Mouse (Mus musculus) embryonic facial prominence, embryonic 12.5 days (tissue): Measurements from ENCODE around the gene Kif2a. TPM values are rescaled to one million over a fixed set of nuclear protein-coding genes. Genes with fewer than 3 reads are reported as not detected.

Experiments used
- ATAC-seq: fragments of 200-750 bp; cut with Nextera tagmentation; 2 replicates; pipeline ENCODE4 v1.8.0; 2017; ENCODE audit not compliant: insufficient number of reproducible peaks, insufficient read depth, low FRiP score, low TSS enrichment
- H3K27ac ChIP-seq: fragments of 300-500 bp; sonication (generic); 2 replicates; pipeline ENCODE4 v1.5.1; 2016; ENCODE audit warnings: mild to moderate bottlenecking
- H3K27me3 ChIP-seq: fragments of 300-500 bp; sonication (generic); 2 replicates; pipeline ENCODE4 v1.6.1; 2016; ENCODE audit warnings: mild to moderate bottlenecking, moderate library complexity
- H3K36me3 ChIP-seq: fragments of 300-500 bp; sonication (generic); 2 replicates; pipeline ENCODE4 v1.6.1; 2016; ENCODE audit warnings: mild to moderate bottlenecking
- H3K4me1 ChIP-seq: fragments of 300-500 bp; sonication (generic); 2 replicates; pipeline ENCODE4 v1.6.1; 2016
- H3K4me2 ChIP-seq: fragments of 300-500 bp; sonication (generic); replicated peaks from 2 replicates; pipeline ENCODE4 v1.6.1; 2016; ENCODE audit warnings: mild to moderate bottlenecking, moderate library complexity
- H3K4me3 ChIP-seq: fragments of 300-500 bp; sonication (generic); 2 replicates; pipeline ENCODE4 v1.5.1; 2016; ENCODE audit warnings: mild to moderate bottlenecking
- H3K9ac ChIP-seq: fragments of 300-500 bp; sonication (generic); 2 replicates; pipeline ENCODE4 v1.6.1; 2016; ENCODE audit warnings: mild to moderate bottlenecking, moderate library complexity
- H3K9me3 ChIP-seq: fragments of 300-500 bp; sonication (generic); 2 replicates; pipeline ENCODE4 v1.6.1; 2016; ENCODE audit warnings: mild to moderate bottlenecking, moderate library complexity
- WGBS: fragments of 180-500 bp; shearing (Covaris S2); methylation state at CpG from one replicate; pipeline ENCODE4 v1.1.7; 2016; 5-methylcytosine and 5-hydroxymethylcytosine counted together
- polyA plus RNA-seq: library from polyadenylated mRNA; unstranded; fragments of >200 nt; fragmentation: Nextera tagmentation; extraction: Ambion mirVana; gene quantifications from 2 replicates; pipeline ENCODE4 v1.2.1, GENCODE M21; 2016

Gene Kif2a
- polyA plus RNA-seq, 1 experiment from 2014 or later, result 27.0 TPM

DNA sequence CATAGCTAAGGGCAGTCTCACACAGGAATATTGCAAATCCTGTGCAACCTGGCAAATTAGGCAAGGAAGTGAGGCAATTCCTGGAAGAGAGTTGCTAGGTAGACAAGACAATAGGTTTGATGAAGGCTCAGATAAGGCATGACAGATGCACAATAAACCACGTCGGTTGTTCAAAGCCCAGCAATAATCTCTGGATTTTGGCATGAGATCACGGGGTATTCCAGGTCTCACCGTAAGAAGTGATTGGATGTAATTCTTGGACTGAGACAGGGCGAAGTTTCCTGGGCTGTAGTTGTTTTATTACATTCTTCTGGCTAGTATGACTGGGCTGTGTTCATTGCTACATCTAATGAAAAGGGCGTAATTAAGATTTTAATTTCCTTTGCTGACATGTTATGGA is 20.6 kb upstream of the Kif2a start:
- Histone ChIP-seq H3K9ac (no peak overlapping the region), H3K4me2 (no peak overlapping the region), H3K36me3 (no peaks in the 10 kb centered on the region), H3K4me1 (no peaks in the 10 kb centered on the region), H3K27ac (no peak overlapping the region), H3K4me3 (no peak overlapping the region), H3K27me3 (no peaks in the 10 kb centered on the region), H3K9me3 (no peaks in the 10 kb centered on the region)
- WGBS, result 85% methylated on average over 6 of the region's 6 CpGs
- ATAC-seq, result no peak

GRCm38 (mm10) chr13:107039493-107039892 is 17.6 kb upstream of the Kif2a start:
- Histone ChIP-seq H3K4me3 (no peak overlapping the region), H3K27ac (no peak overlapping the region), H3K4me2 (no peak overlapping the region), H3K9me3 (no peaks in the 10 kb centered on the region), H3K27me3 (no peaks in the 10 kb centered on the region), H3K4me1 (no peaks in the 10 kb centered on the region), H3K36me3 (no peaks in the 10 kb centered on the region), H3K9ac (no peak overlapping the region)
- no peak for ATAC-seq
- 85% methylated on average over 4 of the region's 4 CpGs for WGBS

DNA sequence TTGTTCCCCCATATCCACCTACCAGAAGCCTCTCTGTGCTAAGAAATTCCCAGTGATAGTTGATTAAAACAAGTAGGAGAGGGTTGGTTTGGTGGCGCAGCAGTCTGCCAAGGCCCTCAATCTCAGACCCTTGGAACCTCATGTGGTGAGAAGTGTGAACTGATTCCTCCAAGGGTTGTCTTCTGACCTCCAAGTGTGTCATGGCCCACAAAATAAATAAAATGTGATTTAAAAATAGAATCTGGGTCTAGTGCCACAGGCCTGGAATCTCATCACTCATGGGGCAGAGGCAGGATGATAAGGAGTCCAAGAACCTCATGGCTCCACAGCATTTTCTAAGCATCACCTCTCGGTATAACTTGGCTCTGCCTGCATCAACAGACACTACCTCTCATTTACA is 16.4 kb upstream of the Kif2a start:
- Histone ChIP-seq H3K4me1 (no peaks in the 10 kb centered on the region), H3K4me3 (no peak overlapping the region), H3K27ac (no peak overlapping the region), H3K9me3 (no peaks in the 10 kb centered on the region), H3K9ac (no peak overlapping the region), H3K4me2 (no peak overlapping the region), H3K27me3 (no peaks in the 10 kb centered on the region), H3K36me3 (no peaks in the 10 kb centered on the region)
- 86% methylated on average over 2 of the region's 2 CpGs for WGBS
- ATAC-seq, result no peak

DNA sequence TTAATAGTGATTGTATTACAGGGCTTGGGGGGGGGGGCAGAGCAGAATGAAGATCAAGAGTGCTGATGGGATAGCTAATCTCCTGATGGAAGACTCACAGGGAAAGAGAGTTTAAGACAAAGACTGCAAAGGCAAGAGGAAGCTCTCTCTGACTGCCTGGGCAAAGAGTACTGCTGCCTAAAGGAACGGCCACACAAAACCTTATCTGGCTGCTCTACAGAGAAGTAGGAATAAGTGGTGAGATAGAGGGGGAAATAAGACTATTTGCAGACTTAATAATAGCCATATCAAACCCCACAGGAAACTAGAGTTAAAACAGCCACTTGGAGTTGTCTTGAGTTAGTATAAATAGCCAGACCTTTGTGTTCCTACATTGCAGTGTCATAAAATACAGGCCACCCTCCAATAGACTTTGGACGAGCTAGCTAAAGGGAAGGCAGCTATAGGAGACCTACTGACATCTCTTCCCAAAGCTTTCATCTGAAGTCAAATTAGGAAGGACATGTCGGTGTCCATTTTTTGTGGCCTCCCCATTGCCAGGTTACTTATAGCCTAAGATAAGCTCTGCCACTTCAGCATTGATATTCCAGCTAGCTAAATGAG is 13.7 kb upstream of the Kif2a start:
- Histone ChIP-seq H3K4me1 (no peaks in the 10 kb centered on the region), H3K27me3 (no peaks in the 10 kb centered on the region), H3K4me3 (no peak overlapping the region), H3K9me3 (no peaks in the 10 kb centered on the region), H3K9ac (no peak overlapping the region), H3K36me3 (no peaks in the 10 kb centered on the region), H3K27ac (no peak overlapping the region), H3K4me2 (no peak overlapping the region)
- no peak for ATAC-seq
- WGBS, result 86% methylated on average over 3 of the region's 3 CpGs

GRCm38 (mm10) chr13:107035078-107035477 is 13.2 kb upstream of the Kif2a start:
- ATAC-seq, result no peak
- Histone ChIP-seq H3K27ac (no peak overlapping the region), H3K9me3 (no peaks in the 10 kb centered on the region), H3K4me1 (no peaks in the 10 kb centered on the region), H3K9ac (no peak overlapping the region), H3K4me3 (no peak overlapping the region), H3K27me3 (no peaks in the 10 kb centered on the region), H3K36me3 (no peaks in the 10 kb centered on the region), H3K4me2 (no peak overlapping the region)
- 88% methylated on average over 4 of the region's 4 CpGs for WGBS

DNA sequence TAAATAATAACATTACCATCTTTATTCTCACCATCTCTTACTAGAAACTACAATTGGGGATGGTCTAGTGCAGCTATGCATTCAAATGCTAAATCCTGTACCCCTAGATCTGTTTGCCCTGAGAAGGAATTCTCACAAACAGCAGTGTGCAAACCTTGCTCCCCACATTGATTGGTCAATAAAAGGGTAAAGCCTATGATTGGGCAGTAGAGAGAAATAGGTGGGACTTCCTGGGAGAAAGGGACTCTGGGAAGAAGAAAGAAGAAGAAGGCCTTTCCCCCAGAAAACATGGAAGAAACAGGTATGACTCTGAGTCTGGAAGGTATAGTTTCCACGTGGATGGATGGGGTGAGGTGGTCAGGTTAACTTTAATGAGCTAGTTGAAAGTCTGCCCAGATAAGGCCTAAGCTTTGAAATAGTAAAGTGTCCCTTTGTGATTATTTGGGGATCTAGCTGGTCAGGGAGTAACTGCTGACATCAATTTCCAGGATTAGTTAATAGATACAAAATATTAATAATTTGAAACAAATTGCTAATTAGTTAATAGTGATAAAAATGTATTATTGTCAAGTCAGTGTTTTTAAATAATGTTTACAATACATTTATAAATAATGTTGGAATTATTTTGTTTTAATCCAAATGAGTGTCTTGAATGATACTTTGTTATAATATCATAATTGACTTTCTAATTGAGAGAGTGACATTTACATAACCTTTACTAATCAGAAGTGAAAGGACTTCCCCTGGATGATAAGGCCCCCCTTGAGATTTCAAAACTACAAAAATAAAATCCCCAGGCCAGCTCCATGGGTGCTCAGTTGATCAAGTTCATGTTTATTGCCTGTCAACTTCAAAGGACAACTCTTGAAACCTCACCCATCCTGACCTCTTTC is 12.3 kb upstream of the Kif2a start:
- H3K4me3 ChIP-seq, result no peak overlapping the region

DNA sequence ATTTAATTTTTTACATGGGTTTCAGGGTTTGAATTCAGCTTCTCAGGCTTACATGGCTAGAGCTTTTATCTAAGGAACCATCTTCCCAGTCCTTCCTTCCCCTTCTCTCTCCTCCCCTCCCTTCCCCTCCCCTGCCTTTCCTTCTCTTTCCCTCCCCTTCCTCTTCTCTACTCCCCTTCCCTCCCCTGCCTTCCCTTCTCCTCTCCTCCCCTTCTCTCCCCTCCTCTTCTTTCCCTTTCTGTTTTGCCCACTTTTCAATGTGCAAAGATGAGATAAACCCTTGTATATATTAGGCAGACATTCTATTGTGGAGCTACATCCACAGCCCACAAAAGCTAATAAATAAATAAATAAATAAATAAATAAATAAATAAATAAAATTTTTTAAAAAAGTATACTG is 9.3 kb upstream of the Kif2a start:
- Histone ChIP-seq H3K27ac (no peak overlapping the region), H3K4me3 (no peak overlapping the region), H3K9ac (no peak overlapping the region), H3K4me2 (no peak overlapping the region), H3K9me3 (no peaks in the 10 kb centered on the region), H3K36me3 (no peaks in the 10 kb centered on the region), H3K4me1 (no peaks in the 10 kb centered on the region), H3K27me3 (no peaks in the 10 kb centered on the region)
- ATAC-seq, result no peak

More for the DNA sequence above, 12.3 kb upstream of the Kif2a start:
- no peak for ATAC-seq
- Histone ChIP-seq H3K9me3 (no peaks in the 10 kb centered on the region), H3K9ac (no peak overlapping the region), H3K27me3 (no peaks in the 10 kb centered on the region), H3K27ac (no peak overlapping the region), H3K4me2 (no peak overlapping the region), H3K4me1 (no peaks in the 10 kb centered on the region), H3K36me3 (no peaks in the 10 kb centered on the region)
- 53% methylated on average over 1 of the region's 1 CpGs for WGBS

GRCm38 (mm10) chr13:107027218-107027617 is 5.3 kb upstream of the Kif2a start:
- no peak overlapping the region for H3K9ac ChIP-seq
- no peak overlapping the region for H3K4me3 ChIP-seq
- H3K27me3 ChIP-seq, result no peaks in the 10 kb centered on the region
- WGBS, result 87% methylated on average over 4 of the region's 4 CpGs
- ATAC-seq, result no peak
- no peak overlapping the region for H3K27ac ChIP-seq
- no peak overlapping the region for H3K4me2 ChIP-seq
- H3K36me3 ChIP-seq, result no peaks in the 10 kb centered on the region
- H3K4me1 ChIP-seq, result peaks cover 4% of the 10 kb centered on the region; the same call in 1 of the 2 replicates
- H3K9me3 ChIP-seq, result no peaks in the 10 kb centered on the region

- Histone ChIP-seq H3K27me3 (no peaks in the 10 kb centered on the region), H3K36me3 (no peaks in the 10 kb centered on the region), H3K4me2 (no peak overlapping the region), H3K27ac (no peak overlapping the region), H3K9me3 (no peaks in the 10 kb centered on the region), H3K9ac (no peak overlapping the region), H3K4me1 (peaks cover 4% of the 10 kb centered on the region; the same call in 1 of the 2 replicates), H3K4me3 (no peak overlapping the region)
- no peak for ATAC-seq
- 74% methylated on average over 3 of the region's 3 CpGs for WGBS
These were observed 3.7 kb upstream of the Kif2a start for GRCm38 (mm10) chr13:107025663-107026062.

GRCm38 (mm10) chr13:107022266-107023171 is 593 bp upstream of the Kif2a start:
- H3K36me3 ChIP-seq, result no peaks in the 10 kb centered on the region
- no peaks in the 10 kb centered on the region for H3K9me3 ChIP-seq
- peak overlapping the region; percentile 94 for H3K9ac ChIP-seq
- H3K27ac ChIP-seq, result peak overlapping the region; percentile 96
- ATAC-seq, result peak; percentile 93
- peak overlapping the region; percentile 60 for H3K4me2 ChIP-seq
- H3K4me1 ChIP-seq, result peaks cover 15% of the 10 kb centered on the region
- H3K4me3 ChIP-seq, result peak overlapping the region; percentile 90
- WGBS, result 1% methylated on average over 72 of the region's 97 CpGs
- no peaks in the 10 kb centered on the region for H3K27me3 ChIP-seq

DNA sequence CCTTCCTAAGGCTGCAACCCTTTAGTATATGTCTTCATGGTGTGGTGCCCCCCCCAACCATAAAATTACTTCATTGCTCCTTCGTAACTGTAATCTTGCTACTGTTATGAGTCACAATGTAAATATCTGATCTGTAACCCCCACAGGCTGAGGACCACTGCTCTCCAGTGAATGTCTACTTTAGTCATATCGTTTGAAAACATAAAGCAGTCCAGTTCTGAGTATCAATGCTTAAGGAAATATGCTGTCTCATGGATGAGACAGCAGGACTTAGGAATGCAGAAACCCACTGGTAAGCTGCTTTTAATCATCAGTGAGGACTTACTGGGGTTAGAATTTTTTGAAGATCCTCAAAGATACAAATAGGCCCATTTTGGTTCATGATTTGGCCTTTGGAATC is 2.5 kb downstream of the Kif2a start:
- Histone ChIP-seq H3K9me3 (no peaks in the 10 kb centered on the region), H3K4me3 (no peak overlapping the region), H3K9ac (no peak overlapping the region), H3K4me2 (no peak overlapping the region), H3K36me3 (no peaks in the 10 kb centered on the region), H3K27me3 (no peaks in the 10 kb centered on the region), H3K27ac (no peak overlapping the region), H3K4me1 (peaks cover 15% of the 10 kb centered on the region)
- ATAC-seq, result no peak
- WGBS, result 75% methylated on average over 2 of the region's 2 CpGs
